Mouse (Mus musculus) kidney, postnatal 0 days (tissue): ENCODE data around the gene Cyp4f13. TPM values are rescaled to one million over a fixed set of nuclear protein-coding genes. Genes with fewer than 3 reads are reported as not detected.

Experiments used
- ATAC-seq: fragments of 200-750 bp; cut with Nextera tagmentation; replicated peaks from 2 replicates; pipeline ENCODE4 v1.8.0; 2017; ENCODE audit warnings: low read depth, moderate number of reproducible peaks, moderate TSS enrichment, moderate library complexity; ENCODE audit not compliant: low FRiP score
- DNase-seq: peaks from one replicate; pipeline ENCODE4 v3.0.0-alpha.2; 2016; ENCODE audit warnings: low spot score
- H3K27ac ChIP-seq: fragments of 300-500 bp; sonication (generic); 2 replicates; pipeline ENCODE4 v1.5.1; 2014; ENCODE audit warnings: mild to moderate bottlenecking
- H3K27me3 ChIP-seq: fragments of 300-500 bp; sonication (generic); 2 replicates; pipeline ENCODE4 v1.6.1; 2014; ENCODE audit warnings: low read length, mixed read lengths; ENCODE audit not compliant: insufficient read depth
- H3K36me3 ChIP-seq: fragments of 300-500 bp; sonication (generic); 2 replicates; pipeline ENCODE4 v1.6.1; 2014; ENCODE audit warnings: low read length, mixed read lengths; ENCODE audit not compliant: insufficient read depth
- H3K4me1 ChIP-seq: fragments of 300-500 bp; sonication (generic); replicated peaks from 2 replicates; pipeline ENCODE4 v1.6.1; 2014; ENCODE audit warnings: antibody characterized with exemption, low read length, mixed read lengths; ENCODE audit not compliant: insufficient read depth
- H3K4me2 ChIP-seq: fragments of 300-500 bp; sonication (generic); 2 replicates; pipeline ENCODE4 v1.6.1; 2014; ENCODE audit warnings: mild to moderate bottlenecking, low read length, moderate library complexity, mixed read lengths
- H3K4me3 ChIP-seq: fragments of 300-500 bp; sonication (generic); replicated peaks from 2 replicates; pipeline ENCODE4 v1.5.1; 2014; ENCODE audit warnings: low read depth, low read length
- H3K9ac ChIP-seq: fragments of 300-500 bp; sonication (generic); 2 replicates; pipeline ENCODE4 v1.6.1; 2014; ENCODE audit warnings: low read depth, low read length
- H3K9me3 ChIP-seq: fragments of 300-500 bp; sonication (generic); replicated peaks from 2 replicates; pipeline ENCODE4 v1.6.1; 2016; ENCODE audit warnings: low read length, inconsistent platforms, mixed read lengths
- CTCF ChIP-seq: IDR thresholded peaks from 2 replicates; pipeline ENCODE4 v1.5.1; 2016; ENCODE audit warnings: antibody characterized with exemption, low read depth, mild to moderate bottlenecking, moderate library complexity
- WGBS: fragments of 180-500 bp; shearing (Covaris S2); extraction: QIAGEN DNeasy Blood & Tissue Kit; methylation state at CpG from one replicate; pipeline ENCODE4 v1.1.7; 2014; 5-methylcytosine and 5-hydroxymethylcytosine counted together
- polyA plus RNA-seq: library from polyadenylated mRNA; unstranded; fragments of >200 nt; fragmentation: Nextera tagmentation; extraction: Ambion mirVana; gene quantifications from 2 replicates; pipeline ENCODE4 v1.2.1, GENCODE M21; 2015

Cyp4f13 gene
- polyA plus RNA-seq, 1 experiment from 2014 or later: 18.4 TPM

DNA sequence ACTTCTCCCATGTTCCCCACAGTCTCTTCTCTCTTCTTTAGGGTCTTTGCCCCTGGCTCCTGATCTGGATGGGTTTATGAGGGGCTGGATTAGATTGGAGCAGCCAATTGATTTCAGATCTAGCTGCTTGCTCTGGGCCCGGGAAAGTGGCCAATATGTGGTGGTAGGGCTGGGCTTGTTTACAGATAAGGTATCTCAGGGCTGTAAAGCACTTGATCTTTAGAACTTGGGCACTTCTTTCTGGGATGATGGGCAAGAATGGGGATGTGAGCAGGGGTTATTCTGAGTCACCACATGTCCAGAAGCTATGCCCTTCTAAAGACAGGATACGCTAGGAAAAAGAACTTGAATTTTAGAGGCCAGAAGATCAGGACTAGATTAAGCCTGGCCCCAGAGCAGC, 28.1 kb downstream of the Cyp4f13 start:
- ATAC-seq (no peak), DNase-seq (no peak)
- Histone ChIP-seq H3K36me3 (no peaks in the 10 kb centered on the region), H3K9me3 (no peaks in the 10 kb centered on the region), H3K9ac (no peak overlapping the region), H3K4me2 (no peak overlapping the region), H3K4me3 (no peak overlapping the region), H3K27ac (no peak overlapping the region), H3K4me1 (no peaks in the 10 kb centered on the region), H3K27me3 (no peaks in the 10 kb centered on the region)
- TF ChIP-seq CTCF: no peak
- 58% methylated on average over 2 of the region's 2 CpGs for WGBS

DNA sequence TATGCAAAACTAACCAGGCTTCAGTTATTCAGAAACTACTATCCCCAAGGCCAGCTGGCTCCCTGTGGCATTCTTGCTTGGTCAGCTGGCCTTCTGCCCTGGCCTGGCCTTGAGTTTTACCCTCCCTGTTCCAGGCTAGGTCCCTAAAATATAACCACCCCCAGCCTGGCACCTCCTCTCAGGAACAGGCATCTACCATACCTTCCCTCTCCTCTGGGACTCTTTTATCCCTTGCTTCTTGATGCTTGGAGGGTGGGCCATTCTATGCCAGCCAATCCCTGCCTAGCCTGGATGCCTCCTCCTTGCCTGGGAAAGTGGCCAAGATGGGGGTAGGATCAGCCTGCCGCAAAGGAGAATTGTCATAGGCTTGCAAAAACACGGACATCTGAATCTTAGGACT, 30.1 kb downstream of the Cyp4f13 start, which contains the start of gene Cyp4f14:
Gene Cyp4f14, minus strand, starts transcription at position 212 of the 400 bp plus-strand sequence.
- DNase-seq: no peak
- TF ChIP-seq CTCF: no peak
- 54% methylated on average over 2 of the region's 2 CpGs for WGBS

DNA sequence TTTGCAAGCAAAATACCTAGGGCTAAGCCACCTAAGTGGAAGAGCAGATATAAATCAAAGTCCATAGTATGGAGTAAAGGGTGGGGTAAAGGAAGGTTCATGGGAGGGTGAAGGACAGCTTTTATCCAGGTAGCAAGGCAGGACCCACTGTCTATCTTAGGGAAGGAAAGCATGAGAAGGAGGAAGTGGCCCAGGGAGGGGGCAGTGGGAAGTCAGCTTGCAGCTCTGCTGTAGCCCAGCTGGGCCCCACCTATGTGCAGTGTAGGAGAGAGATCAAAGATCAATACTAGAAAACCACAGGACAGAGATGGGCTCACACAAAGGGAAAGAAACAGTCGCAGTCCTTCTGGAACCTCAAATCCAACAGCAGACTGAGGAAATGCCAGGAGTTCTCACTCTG, 31.1 kb downstream of the Cyp4f13 start:
- no peak for ATAC-seq
- WGBS: 81% methylated on average over 1 of the region's 1 CpGs
- H3K27ac ChIP-seq: no peak overlapping the region
- H3K4me1 ChIP-seq: no peaks in the 10 kb centered on the region
- no peak overlapping the region for H3K9ac ChIP-seq
- no peaks in the 10 kb centered on the region for H3K9me3 ChIP-seq
- no peak for DNase-seq
- TF ChIP-seq CTCF: no peak
- no peaks in the 10 kb centered on the region for H3K27me3 ChIP-seq
- H3K4me2 ChIP-seq: no peak overlapping the region
- no peak overlapping the region for H3K4me3 ChIP-seq
- H3K36me3 ChIP-seq: no peaks in the 10 kb centered on the region

More for the DNA sequence above, 30.1 kb downstream of the Cyp4f13 start, which contains the start of gene Cyp4f14:
- Histone ChIP-seq H3K4me2 (no peak within 1 kb of the TSS), H3K9ac (no peak within 1 kb of the TSS), H3K36me3 (no peaks in the 10 kb centered on the region), H3K4me1 (no peaks in the 10 kb centered on the region), H3K9me3 (no peaks in the 10 kb centered on the region), H3K27ac (no peak within 1 kb of the TSS), H3K4me3 (no peak within 1 kb of the TSS), H3K27me3 (no peaks in the 10 kb centered on the region)
- no peak for ATAC-seq

DNA sequence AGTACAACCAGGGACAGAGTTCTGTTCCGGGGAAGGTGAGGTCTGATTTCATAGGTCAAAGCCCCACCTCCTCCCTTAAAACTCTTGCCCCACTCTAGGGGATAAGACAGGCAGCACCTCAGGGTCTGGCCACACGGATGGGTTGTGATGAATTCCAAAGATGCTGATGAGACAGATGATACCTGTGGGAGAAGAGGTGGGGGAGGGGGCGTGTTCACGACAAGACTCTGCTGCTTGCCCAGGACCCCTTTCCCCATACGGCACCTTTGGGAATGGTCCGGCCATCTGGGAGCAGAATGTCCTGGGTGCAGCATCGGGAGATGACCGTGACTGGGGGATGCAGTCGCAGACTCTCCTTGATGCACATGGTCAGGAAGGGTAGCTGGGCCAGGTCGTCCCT, 41.0 kb downstream of the Cyp4f13 start:
- ATAC-seq (no peak), DNase-seq (no peak)
- WGBS: 74% methylated on average over 10 of the region's 10 CpGs
- Histone ChIP-seq H3K9ac (no peak overlapping the region), H3K36me3 (no peaks in the 10 kb centered on the region), H3K4me1 (no peaks in the 10 kb centered on the region), H3K4me2 (no peak overlapping the region), H3K4me3 (no peak overlapping the region), H3K27me3 (no peaks in the 10 kb centered on the region), H3K27ac (no peak overlapping the region), H3K9me3 (no peaks in the 10 kb centered on the region)
- no peak for TF ChIP-seq CTCF

DNA sequence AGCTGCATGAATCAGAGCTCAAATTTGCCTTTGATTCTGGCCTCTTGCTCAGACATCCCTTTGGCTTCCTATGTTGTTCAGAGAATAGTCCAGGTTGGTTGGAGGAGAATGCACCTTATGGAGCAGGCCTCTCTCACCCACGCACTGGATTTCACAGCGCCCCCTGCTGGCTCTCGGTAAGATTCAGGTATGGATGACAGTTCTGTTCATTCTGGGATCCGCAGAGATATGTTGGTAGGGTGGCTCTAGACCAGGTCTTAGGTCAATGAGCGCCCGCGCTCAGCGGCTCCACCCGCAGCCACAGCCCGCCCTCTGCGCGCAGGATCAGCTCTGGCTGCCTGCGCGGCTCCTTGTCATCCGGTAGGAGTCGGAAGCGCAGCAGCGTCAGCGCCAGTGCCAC, 42.0 kb downstream of the Cyp4f13 start:
- Histone ChIP-seq H3K4me2 (peak overlapping the region; percentile 36; the same call in 1 of the 2 replicates), H3K9ac (0 out of 2 replicates have a peak overlapping the region, but pooled peaks have one; percentile 18), H3K9me3 (no peaks in the 10 kb centered on the region), H3K27ac (no peak overlapping the region), H3K4me3 (no peak overlapping the region), H3K4me1 (no peaks in the 10 kb centered on the region), H3K36me3 (no peaks in the 10 kb centered on the region), H3K27me3 (no peaks in the 10 kb centered on the region)
- peak; percentile 56 for DNase-seq
- 0 out of 2 replicates have a peak, but pooled peaks have one; percentile 49 for ATAC-seq
- WGBS: 10% methylated on average over 19 of the region's 19 CpGs
- TF ChIP-seq CTCF: peak; percentile 75

DNA sequence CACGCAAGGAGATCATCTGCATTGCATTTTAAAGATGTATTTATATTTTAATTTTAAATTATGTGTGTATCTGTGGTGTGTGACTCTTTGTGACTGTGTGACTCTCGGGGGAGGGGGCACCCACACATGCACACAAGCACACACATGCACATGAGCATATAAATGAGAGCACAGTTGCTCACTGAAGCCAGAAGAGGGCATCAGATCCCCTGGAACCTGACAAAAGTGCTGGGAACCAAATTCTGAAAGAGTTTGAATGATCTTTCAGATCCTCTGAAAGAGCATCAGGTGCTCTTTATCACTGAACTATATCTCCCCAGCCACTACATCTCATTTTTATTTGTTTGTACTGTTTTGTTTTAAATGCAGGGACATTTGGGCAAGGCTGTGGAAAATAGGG, 42.8 kb downstream of the Cyp4f13 start:
- WGBS: 63% methylated on average over 2 of the region's 2 CpGs
- no peak for ATAC-seq
- Histone ChIP-seq H3K27me3 (no peaks in the 10 kb centered on the region), H3K4me2 (no peak overlapping the region), H3K4me3 (no peak overlapping the region), H3K27ac (no peak overlapping the region), H3K9ac (no peak overlapping the region), H3K4me1 (no peaks in the 10 kb centered on the region), H3K36me3 (no peaks in the 10 kb centered on the region), H3K9me3 (no peaks in the 10 kb centered on the region)
- DNase-seq: peak; percentile 13
- TF ChIP-seq CTCF: peak; percentile 62
